Mouse (Mus musculus): Measurements from ENCODE around the gene Camta1. TPM values are rescaled to one million over a fixed set of nuclear protein-coding genes. Genes with fewer than 3 reads are reported as not detected.

Camta1 gene
- total RNA-seq, 1 experiment, result 9.3 TPM

DNA sequence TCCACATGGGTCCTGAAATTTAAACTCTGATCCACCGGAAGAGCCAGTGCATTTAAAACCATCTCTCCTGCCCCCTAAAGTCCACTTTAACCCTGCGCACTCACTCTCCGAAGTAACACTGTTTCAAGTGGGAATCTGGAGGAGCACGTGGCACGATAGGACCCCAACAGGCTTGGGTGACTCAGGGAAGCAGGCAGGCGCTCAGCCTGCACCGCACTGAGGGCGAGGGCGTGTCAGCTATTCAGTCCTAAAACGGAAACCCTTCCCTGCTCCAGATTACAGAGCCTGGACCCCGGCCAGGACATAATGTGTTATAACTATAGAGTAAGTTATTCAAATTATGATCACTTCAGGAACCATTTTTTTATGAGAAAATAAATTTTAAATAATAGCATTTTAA lies 42.4 kb upstream of the Camta1 start:
- Histone ChIP-seq H3K27ac (ENCODE audit: insufficient read depth, low read depth, low read length, poor library complexity, severe bottlenecking) (no peak overlapping the region), H3K36me3 (ENCODE audit: control insufficient read depth, insufficient read depth, low read length, poor library complexity, severe bottlenecking) (no peaks in the 10 kb centered on the region), H3K4me1 (ENCODE audit: control insufficient read depth in 2 of 2, insufficient read depth in 2 of 2, low read length in 2 of 2, poor library complexity in 1 of 2) (peaks cover 4 to 26% of the 10 kb centered on the region in 2 experiments; a peak in 2 of 4 replicates), H3K9me3 (ENCODE audit: control insufficient read depth, insufficient read depth, low read depth, low read length) (no peaks in the 10 kb centered on the region), H3K9ac (ENCODE audit: insufficient read depth, low read depth, low read length, poor library complexity, severe bottlenecking) (no peak overlapping the region), H3K4me3 (ENCODE audit: insufficient read depth in 1 of 2, low read depth in 1 of 2, low read length in 2 of 2, poor library complexity in 1 of 2, severe bottlenecking in 1 of 2) (no peak overlapping the region)
- in situ Hi-C loops (cut with MboI; ENCODE audit: low sequenced_read_pairs in 2 of 2, unreplicated experiment in 2 of 2), result no loop called here
- DNase-seq (ENCODE audit: low read depth, low spot score), result no peak
- TF ChIP-seq HCFC1 (IDR thresholded peaks at IDR 0.05; ENCODE audit: borderline replicate concordance, insufficient read depth, low read length) (no peak), MAFK (IDR thresholded peaks at IDR 0.05; ENCODE audit: insufficient read depth, low read depth, low read length) (no peak), ZNF384 (IDR thresholded peaks at IDR 0.05; ENCODE audit: low read depth, low read length) (no peak), CHD2 (IDR thresholded peaks at IDR 0.05; ENCODE audit: low read depth, low read length) (no peak), ZC3H11A (IDR thresholded peaks at IDR 0.05; ENCODE audit: borderline replicate concordance, low read depth, low read length) (no peak)

DNA sequence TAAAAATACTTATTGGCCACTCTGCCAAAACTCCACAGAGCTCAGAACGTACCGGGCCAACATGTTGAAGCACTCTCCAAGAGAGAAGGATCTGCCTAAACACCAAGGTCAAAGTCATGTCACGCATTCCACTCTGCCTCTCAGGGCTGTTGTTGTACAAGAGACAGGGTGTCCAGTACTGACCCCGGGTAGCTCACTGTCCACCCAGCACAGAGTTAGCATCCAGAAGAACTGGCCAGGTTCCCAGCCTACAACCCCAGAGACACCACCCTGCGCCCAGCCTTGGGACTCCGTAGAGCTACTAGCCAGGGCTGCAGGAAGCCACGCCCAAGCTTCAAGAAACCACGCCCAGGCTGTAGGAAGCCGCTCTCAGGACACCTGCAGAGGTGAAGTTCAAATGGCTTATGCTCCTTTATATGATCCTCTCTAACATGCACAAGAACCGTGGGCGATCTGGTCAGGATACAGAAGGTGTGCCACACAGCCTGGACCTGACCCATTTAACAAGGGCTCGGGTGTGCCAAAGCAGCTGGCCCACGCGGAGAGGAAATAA lies 41.1 kb upstream of the Camta1 start:
- peaks cover 4 to 24% of the 10 kb centered on the region in 2 experiments; a peak in 2 of 4 replicates for H3K4me1 ChIP-seq (ENCODE audit: control insufficient read depth in 2 of 2, insufficient read depth in 2 of 2, low read length in 2 of 2, poor library complexity in 1 of 2)
- no peak for TF ChIP-seq HCFC1 (IDR thresholded peaks at IDR 0.05; ENCODE audit: borderline replicate concordance, insufficient read depth, low read length)
- no peak for TF ChIP-seq MAFK (IDR thresholded peaks at IDR 0.05; ENCODE audit: insufficient read depth, low read depth, low read length)
- TF ChIP-seq ZC3H11A (IDR thresholded peaks at IDR 0.05; ENCODE audit: borderline replicate concordance, low read depth, low read length), result no peak
- no peak for TF ChIP-seq ZNF384 (IDR thresholded peaks at IDR 0.05; ENCODE audit: low read depth, low read length)
- no peak for TF ChIP-seq CHD2 (IDR thresholded peaks at IDR 0.05; ENCODE audit: low read depth, low read length)
- H3K27ac ChIP-seq (ENCODE audit: insufficient read depth, low read depth, low read length, poor library complexity, severe bottlenecking), result no peak overlapping the region
- no peak overlapping the region for H3K4me3 ChIP-seq (ENCODE audit: insufficient read depth in 1 of 2, low read depth in 1 of 2, low read length in 2 of 2, poor library complexity in 1 of 2, severe bottlenecking in 1 of 2)
- no peaks in the 10 kb centered on the region for H3K9me3 ChIP-seq (ENCODE audit: control insufficient read depth, insufficient read depth, low read depth, low read length)
- in situ Hi-C loops (cut with MboI; ENCODE audit: low sequenced_read_pairs in 2 of 2, unreplicated experiment in 2 of 2), result no loop called here
- DNase-seq (ENCODE audit: low read depth, low spot score), result no peak
- no peak overlapping the region for H3K9ac ChIP-seq (ENCODE audit: insufficient read depth, low read depth, low read length, poor library complexity, severe bottlenecking)
- H3K36me3 ChIP-seq (ENCODE audit: control insufficient read depth, insufficient read depth, low read length, poor library complexity, severe bottlenecking), result no peaks in the 10 kb centered on the region

DNA sequence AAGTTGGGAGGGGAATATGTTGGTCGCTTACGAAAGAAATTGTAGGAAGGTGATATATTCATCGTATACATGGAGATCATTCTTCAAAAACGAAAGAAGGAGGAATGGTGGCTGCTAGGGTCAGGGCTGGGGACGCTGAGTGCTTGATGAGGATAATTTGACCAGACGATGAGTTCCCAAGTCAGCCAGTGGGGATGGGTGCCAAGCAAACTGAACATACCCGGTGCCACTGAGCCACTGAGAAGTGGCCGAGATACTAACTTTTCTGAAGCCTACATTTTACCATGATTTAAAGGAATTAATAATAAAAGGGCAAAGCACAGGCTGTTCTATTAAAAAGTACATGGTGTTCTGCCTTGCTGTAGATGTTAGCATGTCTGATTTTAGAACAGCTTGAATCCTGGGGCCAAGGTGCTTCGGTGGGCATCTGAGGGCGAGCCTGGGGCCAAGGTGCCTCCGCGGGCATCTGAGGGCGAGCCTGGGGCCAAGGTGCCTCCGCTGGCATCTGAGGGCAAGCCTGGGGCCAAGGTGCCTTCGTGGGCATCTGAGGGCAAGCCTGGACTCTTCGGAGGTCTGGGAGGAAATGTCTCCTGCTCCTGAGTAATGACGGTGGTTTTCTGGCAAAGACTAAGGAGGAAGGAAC lies 40.5 kb upstream of the Camta1 start:
- no peak for DNase-seq (ENCODE audit: low read depth, low spot score)
- TF ChIP-seq HCFC1 (IDR thresholded peaks at IDR 0.05; ENCODE audit: borderline replicate concordance, insufficient read depth, low read length), result no peak
- no peak for TF ChIP-seq ZC3H11A (IDR thresholded peaks at IDR 0.05; ENCODE audit: borderline replicate concordance, low read depth, low read length)
- TF ChIP-seq MAFK (IDR thresholded peaks at IDR 0.05; ENCODE audit: insufficient read depth, low read depth, low read length), result no peak
- no peak for TF ChIP-seq ZNF384 (IDR thresholded peaks at IDR 0.05; ENCODE audit: low read depth, low read length)
- no peak for TF ChIP-seq CHD2 (IDR thresholded peaks at IDR 0.05; ENCODE audit: low read depth, low read length)
- H3K4me1 ChIP-seq (ENCODE audit: control insufficient read depth in 2 of 2, insufficient read depth in 2 of 2, low read length in 2 of 2, poor library complexity in 1 of 2), result peaks cover 4 to 23% of the 10 kb centered on the region in 2 experiments; a peak in 2 of 4 replicates
- H3K4me3 ChIP-seq (ENCODE audit: insufficient read depth in 1 of 2, low read depth in 1 of 2, low read length in 2 of 2, poor library complexity in 1 of 2, severe bottlenecking in 1 of 2), result no peak overlapping the region
- in situ Hi-C loops (cut with MboI; ENCODE audit: low sequenced_read_pairs in 2 of 2, unreplicated experiment in 2 of 2), result no loop called here
- no peaks in the 10 kb centered on the region for H3K36me3 ChIP-seq (ENCODE audit: control insufficient read depth, insufficient read depth, low read length, poor library complexity, severe bottlenecking)
- no peak overlapping the region for H3K9ac ChIP-seq (ENCODE audit: insufficient read depth, low read depth, low read length, poor library complexity, severe bottlenecking)
- no peak overlapping the region for H3K27ac ChIP-seq (ENCODE audit: insufficient read depth, low read depth, low read length, poor library complexity, severe bottlenecking)
- no peaks in the 10 kb centered on the region for H3K9me3 ChIP-seq (ENCODE audit: control insufficient read depth, insufficient read depth, low read depth, low read length)

DNA sequence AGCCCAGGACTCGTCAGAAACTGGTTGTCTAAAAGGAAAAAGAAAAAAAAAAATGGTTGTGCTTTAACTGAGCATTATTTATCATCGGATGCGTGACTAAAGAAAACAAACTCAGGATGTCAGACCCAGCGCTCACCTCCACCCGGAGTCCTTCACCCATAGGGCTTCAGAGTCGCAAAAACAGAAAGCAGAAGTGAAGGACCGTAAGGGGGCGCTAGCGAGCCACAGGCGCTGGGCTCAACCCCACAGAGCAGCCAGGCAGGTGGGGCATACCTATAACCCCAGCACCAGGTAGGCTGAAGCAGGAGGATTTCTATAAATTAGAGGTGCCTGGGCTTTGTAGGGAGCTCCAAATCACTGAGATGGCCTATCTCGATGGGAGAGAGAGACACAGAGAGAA lies 39.7 kb upstream of the Camta1 start:
- in situ Hi-C loops (cut with MboI; ENCODE audit: low sequenced_read_pairs in 2 of 2, unreplicated experiment in 2 of 2), result no loop called here
- TF ChIP-seq ZNF384 (IDR thresholded peaks at IDR 0.05; ENCODE audit: low read depth, low read length) (no peak), CHD2 (IDR thresholded peaks at IDR 0.05; ENCODE audit: low read depth, low read length) (no peak), HCFC1 (IDR thresholded peaks at IDR 0.05; ENCODE audit: borderline replicate concordance, insufficient read depth, low read length) (no peak), ZC3H11A (IDR thresholded peaks at IDR 0.05; ENCODE audit: borderline replicate concordance, low read depth, low read length) (no peak), MAFK (IDR thresholded peaks at IDR 0.05; ENCODE audit: insufficient read depth, low read depth, low read length) (no peak)
- Histone ChIP-seq H3K9ac (ENCODE audit: insufficient read depth, low read depth, low read length, poor library complexity, severe bottlenecking) (no peak overlapping the region), H3K27ac (ENCODE audit: insufficient read depth, low read depth, low read length, poor library complexity, severe bottlenecking) (no peak overlapping the region), H3K36me3 (ENCODE audit: control insufficient read depth, insufficient read depth, low read length, poor library complexity, severe bottlenecking) (no peaks in the 10 kb centered on the region), H3K4me1 (ENCODE audit: control insufficient read depth in 2 of 2, insufficient read depth in 2 of 2, low read length in 2 of 2, poor library complexity in 1 of 2) (peaks cover 4 to 20% of the 10 kb centered on the region in 2 experiments; a peak in 2 of 4 replicates), H3K4me3 (ENCODE audit: insufficient read depth in 1 of 2, low read depth in 1 of 2, low read length in 2 of 2, poor library complexity in 1 of 2, severe bottlenecking in 1 of 2) (peak overlapping the region in 1 of 2 experiments; percentile 34; a peak in 2 of 4 replicates), H3K9me3 (ENCODE audit: control insufficient read depth, insufficient read depth, low read depth, low read length) (no peaks in the 10 kb centered on the region)
- DNase-seq (ENCODE audit: low read depth, low spot score), result no peak

Measured in ES-E14 (cell line).